Mouse (Mus musculus) embryonic facial prominence, embryonic 13.5 days (tissue): ENCODE results near the gene Tmem8b. TPM values are rescaled to one million over a fixed set of nuclear protein-coding genes. Genes with fewer than 3 reads are reported as not detected.

Source experiments
- ATAC-seq: fragments of 200-750 bp; cut with Nextera tagmentation; 2 replicates; pipeline ENCODE4 v1.8.0; 2017; ENCODE audit warnings: low read depth; ENCODE audit not compliant: insufficient number of reproducible peaks, insufficient read depth, low FRiP score, low TSS enrichment
- H3K27ac ChIP-seq: fragments of 300-500 bp; sonication (generic); 2 replicates; pipeline ENCODE4 v1.5.1; 2015; ENCODE audit warnings: moderate library complexity, mild to moderate bottlenecking, inconsistent platforms
- H3K27me3 ChIP-seq: fragments of 300-500 bp; sonication (generic); 2 replicates; pipeline ENCODE4 v1.6.1; 2015; ENCODE audit warnings: mild to moderate bottlenecking, inconsistent platforms
- H3K36me3 ChIP-seq: fragments of 300-500 bp; sonication (generic); 2 replicates; pipeline ENCODE4 v1.6.1; 2015; ENCODE audit warnings: mild to moderate bottlenecking, inconsistent platforms
- H3K4me1 ChIP-seq: fragments of 300-500 bp; sonication (generic); 2 replicates; pipeline ENCODE4 v1.6.1; 2015; ENCODE audit warnings: inconsistent platforms
- H3K4me2 ChIP-seq: fragments of 300-500 bp; sonication (generic); 2 replicates; pipeline ENCODE4 v1.6.1; 2015; ENCODE audit warnings: moderate library complexity, mild to moderate bottlenecking, inconsistent platforms
- H3K4me3 ChIP-seq: fragments of 300-500 bp; sonication (generic); 2 replicates; pipeline ENCODE4 v1.5.1; 2015; ENCODE audit warnings: mild to moderate bottlenecking, inconsistent platforms
- H3K9ac ChIP-seq: fragments of 300-500 bp; sonication (generic); 2 replicates; pipeline ENCODE4 v1.6.1; 2015; ENCODE audit warnings: mild to moderate bottlenecking, inconsistent platforms
- H3K9me3 ChIP-seq: fragments of 300-500 bp; sonication (generic); 2 replicates; pipeline ENCODE4 v1.6.1; 2016; ENCODE audit warnings: inconsistent platforms
- WGBS: fragments of 180-500 bp; shearing (Covaris S2); methylation state at CpG from one replicate; pipeline ENCODE4 v1.1.7; 2015; ENCODE audit warnings: mixed read lengths; 5-methylcytosine and 5-hydroxymethylcytosine counted together
- polyA plus RNA-seq: library from polyadenylated mRNA; unstranded; fragments of >200 nt; fragmentation: Nextera tagmentation; extraction: Ambion mirVana; gene quantifications from 2 replicates; pipeline ENCODE4 v1.2.1, GENCODE M21; 2015

Tmem8b gene
- polyA plus RNA-seq, 1 experiment from 2014 or later, result 8.4 TPM

GRCm38 (mm10) chr4:43666412-43666811, 2.4 kb upstream of the Tmem8b start:
- Histone ChIP-seq H3K27me3 (peaks cover 39% of the 10 kb centered on the region), H3K4me2 (no peak overlapping the region), H3K4me1 (peaks cover 26% of the 10 kb centered on the region), H3K27ac (no peak overlapping the region), H3K9ac (no peak overlapping the region), H3K9me3 (no peaks in the 10 kb centered on the region), H3K36me3 (no peaks in the 10 kb centered on the region), H3K4me3 (no peak overlapping the region)
- ATAC-seq, result no peak
- 22% methylated on average over 4 of the region's 4 CpGs for WGBS

GRCm38 (mm10) chr4:43669428-43669794, 640 bp downstream of the Tmem8b start:
- Histone ChIP-seq H3K9me3 (no peaks in the 10 kb centered on the region), H3K27me3 (peaks cover 19% of the 10 kb centered on the region), H3K4me3 (peak overlapping the region; percentile 77), H3K36me3 (peaks cover 6% of the 10 kb centered on the region), H3K4me2 (peak overlapping the region; percentile 90), H3K9ac (peak overlapping the region; percentile 90), H3K27ac (peak overlapping the region; percentile 55; the same call in 1 of the 2 replicates), H3K4me1 (peaks cover 36% of the 10 kb centered on the region)
- 0% methylated on average over 13 of the region's 25 CpGs for WGBS
- ATAC-seq, result peak; percentile 70

- H3K27ac ChIP-seq, result no peak overlapping the region
- peaks cover 36% of the 10 kb centered on the region for H3K4me1 ChIP-seq
- H3K27me3 ChIP-seq, result no peaks in the 10 kb centered on the region
- H3K4me3 ChIP-seq, result no peak overlapping the region
- H3K9ac ChIP-seq, result no peak overlapping the region
- peaks cover 32% of the 10 kb centered on the region for H3K36me3 ChIP-seq
- 10% methylated on average over 2 of the region's 2 CpGs for whole genome bisulfite sequencing
- ATAC-seq, result no peak
- H3K9me3 ChIP-seq, result no peaks in the 10 kb centered on the region
- H3K4me2 ChIP-seq, result no peak overlapping the region
Observed at GRCm38 (mm10) chr4:43672070-43672469, 3.3 kb downstream of the Tmem8b start.

GRCm38 (mm10) chr4:43673703-43674102, 4.9 kb downstream of the Tmem8b start:
- H3K36me3 ChIP-seq, result peaks cover 44% of the 10 kb centered on the region
- no peaks in the 10 kb centered on the region for H3K27me3 ChIP-seq
- H3K4me3 ChIP-seq, result no peak overlapping the region
- H3K9ac ChIP-seq, result no peak overlapping the region
- 76% methylated on average over 8 of the region's 8 CpGs for WGBS
- ATAC-seq, result no peak
- H3K9me3 ChIP-seq, result no peaks in the 10 kb centered on the region
- no peak overlapping the region for H3K27ac ChIP-seq
- H3K4me2 ChIP-seq, result no peak overlapping the region
- peaks cover 30% of the 10 kb centered on the region for H3K4me1 ChIP-seq

GRCm38 (mm10) chr4:43674974-43675373, 6.2 kb downstream of the Tmem8b start:
- H3K4me2 ChIP-seq, result no peak overlapping the region
- ATAC-seq, result no peak
- peaks cover 53% of the 10 kb centered on the region for H3K36me3 ChIP-seq
- no peaks in the 10 kb centered on the region for H3K9me3 ChIP-seq
- no peak overlapping the region for H3K27ac ChIP-seq
- no peaks in the 10 kb centered on the region for H3K27me3 ChIP-seq
- peaks cover 24% of the 10 kb centered on the region for H3K4me1 ChIP-seq
- no peak overlapping the region for H3K9ac ChIP-seq
- 77% methylated on average over 5 of the region's 5 CpGs for WGBS
- H3K4me3 ChIP-seq, result no peak overlapping the region

- peaks cover 55% of the 10 kb centered on the region for H3K36me3 ChIP-seq
- no peak for ATAC-seq
- no peak overlapping the region for H3K9ac ChIP-seq
- H3K9me3 ChIP-seq, result no peaks in the 10 kb centered on the region
- H3K27ac ChIP-seq, result no peak overlapping the region
- no peak overlapping the region for H3K4me3 ChIP-seq
- 72% methylated on average over 4 of the region's 4 CpGs for WGBS
- no peak overlapping the region for H3K4me2 ChIP-seq
- no peaks in the 10 kb centered on the region for H3K27me3 ChIP-seq
- H3K4me1 ChIP-seq, result peaks cover 18% of the 10 kb centered on the region
Observed at GRCm38 (mm10) chr4:43675608-43676007, 6.8 kb downstream of the Tmem8b start.

- 82% methylated on average over 6 of the region's 6 CpGs for WGBS
Observed at GRCm38 (mm10) chr4:43678541-43678940, 9.8 kb downstream of the Tmem8b start.

GRCm38 (mm10) chr4:43679416-43680043, 10.8 kb downstream of the Tmem8b start:
- no peak for ATAC-seq
- Histone ChIP-seq H3K4me1 (no peaks in the 10 kb centered on the region), H3K36me3 (peaks cover 81% of the 10 kb centered on the region), H3K4me2 (no peak overlapping the region), H3K9ac (no peak overlapping the region), H3K27ac (no peak overlapping the region), H3K27me3 (no peaks in the 10 kb centered on the region), H3K9me3 (no peaks in the 10 kb centered on the region), H3K4me3 (no peak overlapping the region)
- WGBS, result 88% methylated on average over 7 of the region's 7 CpGs

More at GRCm38 (mm10) chr4:43678541-43678940, 9.8 kb downstream of the Tmem8b start:
- no peaks in the 10 kb centered on the region for H3K9me3 ChIP-seq
- H3K4me1 ChIP-seq, result no peaks in the 10 kb centered on the region
- no peak for ATAC-seq
- no peak overlapping the region for H3K27ac ChIP-seq
- H3K9ac ChIP-seq, result no peak overlapping the region
- no peak overlapping the region for H3K4me2 ChIP-seq
- no peaks in the 10 kb centered on the region for H3K27me3 ChIP-seq
- no peak overlapping the region for H3K4me3 ChIP-seq
- H3K36me3 ChIP-seq, result peaks cover 81% of the 10 kb centered on the region

- Histone ChIP-seq H3K27me3 (no peaks in the 10 kb centered on the region), H3K4me1 (no peaks in the 10 kb centered on the region), H3K4me3 (no peak overlapping the region), H3K27ac (no peak overlapping the region), H3K9me3 (no peaks in the 10 kb centered on the region), H3K4me2 (no peak overlapping the region), H3K36me3 (peaks cover 55% of the 10 kb centered on the region), H3K9ac (0 out of 2 replicates have a peak overlapping the region, but pooled peaks have one; percentile 11)
- WGBS, result 96% methylated on average over 17 of the region's 17 CpGs
- no peak for ATAC-seq
Observed at GRCm38 (mm10) chr4:43690021-43690420, 21.2 kb downstream of the Tmem8b start.

- no peak overlapping the region for H3K27ac ChIP-seq
- peaks cover 45% of the 10 kb centered on the region for H3K36me3 ChIP-seq
- H3K4me3 ChIP-seq, result no peak overlapping the region
- H3K9me3 ChIP-seq, result no peaks in the 10 kb centered on the region
- no peaks in the 10 kb centered on the region for H3K4me1 ChIP-seq
- no peak overlapping the region for H3K4me2 ChIP-seq
- no peak for ATAC-seq
- H3K27me3 ChIP-seq, result no peaks in the 10 kb centered on the region
- no peak overlapping the region for H3K9ac ChIP-seq
- WGBS, result 77% methylated on average over 5 of the region's 5 CpGs
Observed at GRCm38 (mm10) chr4:43691026-43691425, 22.3 kb downstream of the Tmem8b start.

- WGBS, result 80% methylated on average over 5 of the region's 5 CpGs
Observed at GRCm38 (mm10) chr4:43693806-43694241, 25.1 kb downstream of the Tmem8b start.

GRCm38 (mm10) chr4:43694439-43695248, 25.9 kb downstream of the Tmem8b start:
- Histone ChIP-seq H3K9me3 (no peaks in the 10 kb centered on the region), H3K9ac (no peak overlapping the region), H3K4me3 (no peak overlapping the region), H3K27ac (no peak overlapping the region), H3K36me3 (peaks cover 13% of the 10 kb centered on the region), H3K4me2 (no peak overlapping the region), H3K27me3 (0 out of 2 replicates have a peak, but pooled peaks cover 4% of the 10 kb centered on the region), H3K4me1 (no peaks in the 10 kb centered on the region)
- WGBS, result 85% methylated on average over 1 of the region's 1 CpGs
- ATAC-seq, result no peak

More at GRCm38 (mm10) chr4:43693806-43694241, 25.1 kb downstream of the Tmem8b start:
- no peak for ATAC-seq
- Histone ChIP-seq H3K9ac (no peak overlapping the region), H3K9me3 (no peaks in the 10 kb centered on the region), H3K36me3 (peaks cover 21% of the 10 kb centered on the region), H3K4me3 (no peak overlapping the region), H3K27me3 (0 out of 2 replicates have a peak, but pooled peaks cover 4% of the 10 kb centered on the region), H3K4me2 (no peak overlapping the region), H3K4me1 (no peaks in the 10 kb centered on the region), H3K27ac (no peak overlapping the region)
